Mouse (Mus musculus) bone marrow macrophage, adult 2 months (primary cell): Measurements from ENCODE around the gene Rnf43.

Experiments
- CTCF ChIP-seq: IDR thresholded peaks from 2 replicates; pipeline ENCODE4 v1.5.1; 2012; ENCODE audit warnings: low read depth, mild to moderate bottlenecking, low read length, moderate library complexity
- POLR2A ChIP-seq: IDR thresholded peaks from 2 replicates; pipeline ENCODE4 v1.6.1; 2012; ENCODE audit warnings: mild to moderate bottlenecking, low read depth, low read length, borderline replicate concordance

DNA sequence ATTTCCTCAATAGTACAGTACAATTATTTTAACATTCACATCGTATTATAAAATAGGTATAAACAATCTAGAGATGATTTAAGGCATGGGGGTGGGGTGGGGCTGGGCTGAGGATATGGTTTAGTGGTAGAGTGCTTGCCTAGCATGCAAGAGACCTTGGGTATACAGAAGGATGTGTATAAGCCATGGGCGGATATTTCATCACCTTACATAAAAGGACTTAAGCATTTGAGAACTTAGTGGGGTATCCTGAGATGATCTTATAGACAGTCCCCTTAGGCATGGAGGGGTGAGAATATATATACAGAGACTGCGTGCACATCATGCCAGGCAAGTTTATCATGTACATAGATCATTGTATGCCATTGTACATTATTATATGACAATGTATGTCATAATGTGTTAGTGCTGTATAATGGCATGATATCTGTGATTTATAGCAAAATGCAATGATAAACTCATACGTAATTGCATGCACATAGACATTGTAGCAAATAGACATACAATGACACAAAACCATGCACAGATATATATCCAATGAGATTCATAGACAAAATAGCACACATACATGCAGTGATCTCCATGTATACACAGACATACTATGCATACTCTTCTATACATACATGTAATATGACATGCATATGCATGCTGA is 96.6 kb downstream of the Rnf43 start:
- no peak for TF ChIP-seq POLR2A
- no peak for TF ChIP-seq CTCF
